Mouse (Mus musculus) spleen, adult 2 months (tissue): ENCODE results near the gene Mapk8ip1.

Source experiments
- CTCF ChIP-seq: fragments of 200-500 bp; IDR thresholded peaks from 2 replicates; pipeline ENCODE4 v1.5.1; 2011; ENCODE audit warnings: mild to moderate bottlenecking, inconsistent platforms; ENCODE audit not compliant: insufficient read depth, insufficient read length, insufficient replicate concordance; ENCODE audit errors: extremely low read depth
- POLR2A ChIP-seq: fragments of 200-500 bp; IDR thresholded peaks from 2 replicates; pipeline ENCODE4 v1.6.1; 2011; ENCODE audit warnings: low read depth, low read length, inconsistent platforms

- TF ChIP-seq POLR2A, result no peak
- TF ChIP-seq CTCF, result no peak
These were observed 4.6 kb upstream of the Mapk8ip1 start for GRCm38 (mm10) chr2:92405687-92406086.
